Mouse (Mus musculus) kidney, postnatal 0 days (tissue): ENCODE results near the gene 1700016K19Rik. TPM values are rescaled to one million over a fixed set of nuclear protein-coding genes. Genes with fewer than 3 reads are reported as not detected.
A peak's percentile ranks its signal among the peaks of the same experiment; 100 is the strongest.

Experiments
- ATAC-seq: fragments of 200-750 bp; cut with Nextera tagmentation; replicated peaks from 2 replicates; pipeline ENCODE4 v1.8.0; 2017; ENCODE audit warnings: low read depth, moderate number of reproducible peaks, moderate TSS enrichment, moderate library complexity; ENCODE audit not compliant: low FRiP score
- DNase-seq: peaks from one replicate; pipeline ENCODE4 v3.0.0-alpha.2; 2016; ENCODE audit warnings: low spot score
- H3K27ac ChIP-seq: fragments of 300-500 bp; sonication (generic); 2 replicates; pipeline ENCODE4 v1.5.1; 2014; ENCODE audit warnings: mild to moderate bottlenecking
- H3K27me3 ChIP-seq: fragments of 300-500 bp; sonication (generic); 2 replicates; pipeline ENCODE4 v1.6.1; 2014; ENCODE audit warnings: low read length, mixed read lengths; ENCODE audit not compliant: insufficient read depth
- H3K36me3 ChIP-seq: fragments of 300-500 bp; sonication (generic); 2 replicates; pipeline ENCODE4 v1.6.1; 2014; ENCODE audit warnings: low read length, mixed read lengths; ENCODE audit not compliant: insufficient read depth
- H3K4me1 ChIP-seq: fragments of 300-500 bp; sonication (generic); replicated peaks from 2 replicates; pipeline ENCODE4 v1.6.1; 2014; ENCODE audit warnings: antibody characterized with exemption, low read length, mixed read lengths; ENCODE audit not compliant: insufficient read depth
- H3K4me2 ChIP-seq: fragments of 300-500 bp; sonication (generic); 2 replicates; pipeline ENCODE4 v1.6.1; 2014; ENCODE audit warnings: mild to moderate bottlenecking, low read length, moderate library complexity, mixed read lengths
- H3K4me3 ChIP-seq: fragments of 300-500 bp; sonication (generic); replicated peaks from 2 replicates; pipeline ENCODE4 v1.5.1; 2014; ENCODE audit warnings: low read depth, low read length
- H3K9ac ChIP-seq: fragments of 300-500 bp; sonication (generic); 2 replicates; pipeline ENCODE4 v1.6.1; 2014; ENCODE audit warnings: low read depth, low read length
- H3K9me3 ChIP-seq: fragments of 300-500 bp; sonication (generic); replicated peaks from 2 replicates; pipeline ENCODE4 v1.6.1; 2016; ENCODE audit warnings: low read length, inconsistent platforms, mixed read lengths
- CTCF ChIP-seq: IDR thresholded peaks from 2 replicates; pipeline ENCODE4 v1.5.1; 2016; ENCODE audit warnings: antibody characterized with exemption, low read depth, mild to moderate bottlenecking, moderate library complexity
- WGBS: fragments of 180-500 bp; shearing (Covaris S2); extraction: QIAGEN DNeasy Blood & Tissue Kit; methylation state at CpG from one replicate; pipeline ENCODE4 v1.1.7; 2014; 5-methylcytosine and 5-hydroxymethylcytosine counted together
- polyA plus RNA-seq: library from polyadenylated mRNA; unstranded; fragments of >200 nt; fragmentation: Nextera tagmentation; extraction: Ambion mirVana; gene quantifications from 2 replicates; pipeline ENCODE4 v1.2.1, GENCODE M21; 2015

The 1700016K19Rik gene
- polyA plus RNA-seq, 1 experiment from 2014 or later = 0.38 TPM

DNA sequence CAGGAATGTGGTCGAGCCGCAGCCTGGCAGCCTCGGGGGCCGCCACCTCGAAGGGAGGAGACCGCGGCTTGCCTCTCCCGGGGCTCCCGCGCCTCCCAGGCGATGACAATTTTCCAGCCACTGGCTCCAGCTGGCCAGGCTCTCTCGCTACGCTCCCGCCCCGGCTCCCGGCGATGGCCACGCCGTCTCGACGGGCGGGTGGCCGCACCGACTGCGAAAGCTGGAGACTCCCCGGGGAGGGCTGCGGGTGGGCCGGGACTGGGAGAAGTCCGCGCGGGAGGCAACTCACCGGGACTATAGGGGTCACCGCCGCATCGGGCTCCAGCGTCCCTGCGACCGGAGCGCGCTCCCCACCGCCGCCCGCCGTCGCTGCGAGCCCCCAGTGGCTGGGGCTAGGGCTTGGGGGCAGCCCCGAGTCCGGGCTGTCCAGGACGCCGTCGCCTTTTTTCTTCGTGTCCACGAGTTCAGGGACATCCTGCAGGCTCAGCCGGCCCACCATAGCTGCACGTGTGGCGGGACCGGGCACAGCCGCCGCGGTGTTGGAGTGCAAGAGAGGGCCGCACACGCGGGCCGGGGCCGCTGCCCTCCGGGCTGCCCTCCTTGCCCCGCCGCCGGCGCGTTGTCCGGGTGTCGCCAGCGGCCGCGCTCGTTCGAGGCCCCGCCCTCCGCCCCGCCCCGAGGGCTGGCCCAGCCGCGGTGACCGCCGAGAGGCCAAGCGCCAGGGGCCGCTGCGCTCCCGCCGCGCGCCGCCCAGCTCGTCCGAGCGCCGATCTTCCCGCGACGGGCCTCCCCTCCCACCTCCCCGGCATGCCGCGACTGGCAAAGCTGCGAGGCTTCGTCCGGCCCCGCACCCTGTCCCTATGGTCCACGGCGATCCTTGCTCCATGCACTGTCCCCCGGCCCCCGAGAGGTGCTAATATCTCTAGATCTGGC is 27.7 kb downstream of the 1700016K19Rik start, which contains the start of gene Rflnb:
Gene Rflnb (minus strand): TSS at position 644 of the 933 bp plus-strand sequence.
- peak within 1 kb of the TSS; percentile 72 for H3K4me3 ChIP-seq
- DNase-seq = peak; percentile 92
- peak; percentile 92 for ATAC-seq
- 0 out of 2 replicates have a peak, but pooled peaks cover 8% of the 10 kb centered on the region for H3K36me3 ChIP-seq
- H3K9me3 ChIP-seq = no peaks in the 10 kb centered on the region
- peaks cover 3% of the 10 kb centered on the region; the same call in 1 of the 2 replicates for H3K27me3 ChIP-seq
- peak within 1 kb of the TSS; percentile 91 for H3K4me2 ChIP-seq
- TF ChIP-seq CTCF = peak; percentile 49; the same call in 1 of the 2 replicates
- peak within 1 kb of the TSS; percentile 83 for H3K9ac ChIP-seq
- H3K4me1 ChIP-seq = peaks cover 23% of the 10 kb centered on the region; the same call in 1 of the 2 replicates
- H3K27ac ChIP-seq = peak within 1 kb of the TSS; percentile 70
- WGBS = under 1% methylated on average over 82 of the region's 112 CpGs

- H3K36me3 ChIP-seq = 0 out of 2 replicates have a peak, but pooled peaks cover 8% of the 10 kb centered on the region
- ATAC-seq = peak; percentile 22; the same call in 1 of the 2 replicates
- peak overlapping the region; percentile 72 for H3K4me3 ChIP-seq
- peaks cover 23% of the 10 kb centered on the region; the same call in 1 of the 2 replicates for H3K4me1 ChIP-seq
- H3K9ac ChIP-seq = peak overlapping the region; percentile 83
- TF ChIP-seq CTCF = no peak
- peaks cover 3% of the 10 kb centered on the region; the same call in 1 of the 2 replicates for H3K27me3 ChIP-seq
- peak; percentile 71 for DNase-seq
- WGBS = 6% methylated on average over 13 of the region's 14 CpGs
- H3K27ac ChIP-seq = peak overlapping the region; percentile 70
- H3K9me3 ChIP-seq = no peaks in the 10 kb centered on the region
- H3K4me2 ChIP-seq = peak overlapping the region; percentile 91
Observed at GRCm38 (mm10) chr11:76028072-76028465, 28.4 kb downstream of the 1700016K19Rik start.

DNA sequence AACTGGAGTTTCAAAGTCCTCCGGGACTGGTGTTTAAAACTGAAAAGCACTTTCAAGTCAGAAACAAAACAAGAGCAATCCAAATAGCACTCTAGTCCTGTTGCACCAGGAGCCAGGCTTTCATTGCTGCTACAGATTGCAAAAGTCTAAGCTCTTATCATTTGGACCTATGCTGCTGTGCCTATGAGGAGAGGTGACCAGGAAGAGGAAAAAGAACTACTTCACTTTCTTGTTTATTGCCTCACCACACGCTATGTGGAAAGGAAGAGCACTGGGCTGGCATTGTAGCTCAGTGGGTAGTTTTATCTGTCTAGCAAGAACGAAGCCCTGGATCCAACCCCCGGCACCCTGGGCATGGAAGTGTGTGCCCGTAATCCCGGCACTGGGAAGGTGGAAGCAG is 33.6 kb downstream of the 1700016K19Rik start:
- no peak for ATAC-seq
- no peak overlapping the region for H3K4me2 ChIP-seq
- no peak for TF ChIP-seq CTCF
- no peaks in the 10 kb centered on the region for H3K9me3 ChIP-seq
- peaks cover 3% of the 10 kb centered on the region; the same call in 1 of the 2 replicates for H3K27me3 ChIP-seq
- no peak for DNase-seq
- H3K9ac ChIP-seq = no peak overlapping the region
- H3K4me3 ChIP-seq = no peak overlapping the region
- H3K27ac ChIP-seq = no peak overlapping the region
- peaks cover 4% of the 10 kb centered on the region for H3K4me1 ChIP-seq
- 74% methylated on average over 6 of the region's 6 CpGs for WGBS
- H3K36me3 ChIP-seq = no peaks in the 10 kb centered on the region

GRCm38 (mm10) chr11:76033836-76034235 is 34.1 kb downstream of the 1700016K19Rik start:
- no peaks in the 10 kb centered on the region for H3K9me3 ChIP-seq
- peaks cover 3% of the 10 kb centered on the region; the same call in 1 of the 2 replicates for H3K27me3 ChIP-seq
- TF ChIP-seq CTCF = no peak
- WGBS = 71% methylated on average over 4 of the region's 4 CpGs
- H3K27ac ChIP-seq = no peak overlapping the region
- DNase-seq = no peak
- H3K9ac ChIP-seq = no peak overlapping the region
- no peak overlapping the region for H3K4me3 ChIP-seq
- no peak overlapping the region for H3K4me2 ChIP-seq
- no peak for ATAC-seq
- no peaks in the 10 kb centered on the region for H3K36me3 ChIP-seq
- H3K4me1 ChIP-seq = peaks cover 4% of the 10 kb centered on the region; the same call in 1 of the 2 replicates

- no peak for ATAC-seq
- TF ChIP-seq CTCF = no peak
- Histone ChIP-seq H3K36me3 (no peaks in the 10 kb centered on the region), H3K27me3 (no peaks in the 10 kb centered on the region), H3K27ac (no peak overlapping the region), H3K4me2 (no peak overlapping the region), H3K9me3 (no peaks in the 10 kb centered on the region), H3K4me3 (no peak overlapping the region), H3K9ac (no peak overlapping the region), H3K4me1 (peaks cover 4% of the 10 kb centered on the region; the same call in 1 of the 2 replicates)
- WGBS = 67% methylated on average over 8 of the region's 8 CpGs
- DNase-seq = no peak
Observed at GRCm38 (mm10) chr11:76035182-76035581, 35.5 kb downstream of the 1700016K19Rik start.

DNA sequence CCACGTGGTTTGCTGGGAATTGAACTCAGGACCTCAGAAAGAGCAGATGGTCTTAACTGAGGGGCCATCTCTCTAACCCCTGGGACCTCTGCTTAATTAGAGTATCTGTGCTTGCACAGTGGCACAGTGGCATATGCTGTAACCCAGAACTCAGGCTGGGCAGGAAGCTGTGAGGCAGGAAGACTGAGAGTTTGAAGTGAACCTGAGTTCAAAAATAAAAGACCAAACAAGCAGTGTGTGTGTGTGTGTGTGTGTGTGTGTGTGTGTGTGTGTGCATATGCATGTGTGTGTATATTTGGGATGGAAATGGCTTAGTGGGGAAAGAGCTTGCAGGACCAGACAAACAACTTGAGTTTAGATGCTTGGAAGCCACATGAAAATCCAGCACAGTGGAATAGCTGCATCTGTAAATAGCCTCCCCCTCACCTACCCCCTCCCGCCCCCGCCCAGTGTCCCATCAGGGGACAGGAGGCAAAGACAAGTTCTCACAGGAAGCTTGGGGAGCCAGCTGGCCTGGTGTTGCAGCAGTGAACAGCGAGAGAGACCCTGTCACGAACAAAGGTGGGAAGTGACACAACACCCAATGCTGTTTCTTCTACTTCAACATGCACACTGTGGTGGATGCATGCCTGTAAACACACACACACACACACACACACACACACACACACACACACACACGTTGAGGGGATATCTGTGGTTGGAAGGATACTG is 38.0 kb downstream of the 1700016K19Rik start:
- H3K9me3 ChIP-seq = no peaks in the 10 kb centered on the region
- no peak overlapping the region for H3K9ac ChIP-seq
- H3K36me3 ChIP-seq = no peaks in the 10 kb centered on the region
- H3K4me2 ChIP-seq = no peak overlapping the region
- H3K4me3 ChIP-seq = no peak overlapping the region
- no peaks in the 10 kb centered on the region for H3K27me3 ChIP-seq
- H3K27ac ChIP-seq = no peak overlapping the region
- no peak for TF ChIP-seq CTCF
- no peak for ATAC-seq
- H3K4me1 ChIP-seq = peaks cover 6% of the 10 kb centered on the region; the same call in 1 of the 2 replicates
- 38% methylated on average over 6 of the region's 6 CpGs for WGBS
- DNase-seq = no peak
